Mouse (Mus musculus): ENCODE measurements around the gene Cdk10. TPM values are rescaled to one million over a fixed set of nuclear protein-coding genes. Genes with fewer than 3 reads are reported as not detected.
A peak's percentile ranks its signal among the peaks of the same experiment; 100 is the strongest.

Gene Cdk10
- polyA plus RNA-seq, 1 experiment: 35.5 TPM

DNA sequence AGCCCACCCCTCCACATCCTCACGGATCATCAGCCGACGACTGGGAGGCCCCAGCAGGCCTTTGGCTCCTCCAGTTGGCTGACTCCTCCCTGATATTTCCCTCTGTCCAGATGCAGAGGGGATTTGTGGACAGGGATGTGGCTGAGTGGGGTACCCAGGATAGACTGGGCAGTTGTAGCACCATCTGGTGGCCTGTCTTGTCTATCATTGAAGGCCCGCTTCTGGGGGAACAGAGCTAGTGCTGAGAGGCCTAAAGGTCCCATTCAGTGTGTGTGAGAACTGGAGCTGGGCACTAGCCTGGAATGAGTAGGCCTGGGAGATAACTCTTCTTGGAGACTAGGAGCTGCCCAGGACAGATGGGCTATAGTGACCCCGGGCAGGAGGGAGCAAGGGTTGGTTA is 7.1 kb downstream of the Cdk10 start:
- TF ChIP-seq CTCF (IDR thresholded peaks at IDR 0.05; ENCODE audit: low read depth, low read length) (no peak), POLR2A (IDR thresholded peaks at IDR 0.05; ENCODE audit: borderline replicate concordance, low read depth, low read length) (no peak)
- Histone ChIP-seq H3K4me3 (ENCODE audit: insufficient read depth, low read length) (no peak overlapping the region), H3K27ac (ENCODE audit: insufficient read depth, low read depth, low read length) (no peak overlapping the region), H3K4me1 (ENCODE audit: control insufficient read depth, insufficient read depth, low read length) (no peaks in the 10 kb centered on the region)

DNA sequence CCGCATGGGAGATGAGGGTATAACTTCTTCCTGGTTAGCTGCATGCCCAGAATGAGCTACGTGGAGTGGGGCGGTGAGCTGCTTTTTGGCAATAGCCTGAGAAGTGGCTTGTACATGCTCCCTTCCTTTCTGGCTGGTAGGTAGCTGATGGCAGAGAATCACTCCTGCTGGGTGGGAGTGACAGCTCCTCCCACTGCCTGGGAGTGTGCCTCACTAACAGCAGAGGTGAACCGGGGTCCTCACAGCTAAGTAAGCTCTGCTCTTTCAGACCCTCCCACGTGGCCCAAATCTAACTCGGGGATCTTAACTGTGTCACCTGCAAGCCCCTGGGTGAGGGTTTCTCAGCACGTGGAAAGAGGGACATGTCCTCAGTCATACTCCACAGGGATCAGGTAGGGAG is 7.9 kb downstream of the Cdk10 start:
- Histone ChIP-seq H3K4me3 (ENCODE audit: insufficient read depth, low read length) (no peak overlapping the region), H3K27ac (ENCODE audit: insufficient read depth, low read depth, low read length) (no peak overlapping the region), H3K4me1 (ENCODE audit: control insufficient read depth, insufficient read depth, low read length) (no peaks in the 10 kb centered on the region)
- TF ChIP-seq POLR2A (IDR thresholded peaks at IDR 0.05; ENCODE audit: borderline replicate concordance, low read depth, low read length) (no peak), CTCF (IDR thresholded peaks at IDR 0.05; ENCODE audit: low read depth, low read length) (no peak)

DNA sequence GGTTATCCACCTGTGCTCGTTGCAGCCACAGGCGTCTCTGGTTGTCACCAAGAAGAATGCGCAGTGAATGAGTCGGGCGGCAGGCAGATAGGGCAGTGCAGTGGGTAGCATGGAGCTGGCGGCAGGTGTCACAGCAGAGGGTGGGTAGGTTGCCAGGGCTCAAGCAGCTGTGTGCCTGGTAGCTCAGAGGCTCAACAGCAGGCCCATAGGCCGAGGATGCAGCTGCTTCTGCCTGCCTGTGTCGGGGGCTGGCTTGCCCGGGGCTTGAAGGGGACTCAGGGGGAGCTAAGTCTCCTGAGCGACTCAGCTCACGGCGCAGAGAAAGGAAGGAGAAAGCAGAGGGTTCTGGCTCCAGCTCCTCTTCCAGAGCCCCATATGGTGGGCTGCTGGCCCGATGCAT is 8.7 kb downstream of the Cdk10 start:
- no peak for TF ChIP-seq CTCF (IDR thresholded peaks at IDR 0.05; ENCODE audit: low read depth, low read length)
- TF ChIP-seq POLR2A (IDR thresholded peaks at IDR 0.05; ENCODE audit: borderline replicate concordance, low read depth, low read length): no peak
- no peaks in the 10 kb centered on the region for H3K4me1 ChIP-seq (ENCODE audit: control insufficient read depth, insufficient read depth, low read length)
- H3K27ac ChIP-seq (ENCODE audit: insufficient read depth, low read depth, low read length): no peak overlapping the region
- H3K4me3 ChIP-seq (ENCODE audit: insufficient read depth, low read length): no peak overlapping the region

DNA sequence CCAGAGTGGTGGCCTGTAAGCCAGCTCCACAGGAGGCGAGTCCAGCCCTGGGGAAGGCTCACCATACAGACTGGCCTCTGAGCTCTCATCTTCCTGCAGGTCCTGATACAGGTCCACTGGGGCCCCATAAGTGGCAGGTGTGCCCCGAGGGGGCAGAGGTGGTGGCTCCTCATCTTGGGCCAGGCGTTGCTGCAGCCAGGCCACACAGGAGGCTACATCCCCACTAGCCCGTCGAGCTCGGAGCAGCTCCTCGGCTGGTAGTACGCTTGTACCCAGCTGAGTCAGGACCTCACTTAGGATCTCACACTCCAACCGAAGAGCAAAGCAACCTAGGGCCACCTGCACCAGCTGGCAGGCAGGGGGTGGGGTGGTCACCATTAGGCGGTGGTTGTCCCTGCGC is 9.1 kb downstream of the Cdk10 start:
- H3K4me1 ChIP-seq (ENCODE audit: control insufficient read depth, insufficient read depth, low read length): no peaks in the 10 kb centered on the region
- TF ChIP-seq POLR2A (IDR thresholded peaks at IDR 0.05; ENCODE audit: borderline replicate concordance, low read depth, low read length) (no peak), CTCF (IDR thresholded peaks at IDR 0.05; ENCODE audit: low read depth, low read length) (no peak)
- no peak overlapping the region for H3K27ac ChIP-seq (ENCODE audit: insufficient read depth, low read depth, low read length)
- no peak overlapping the region for H3K4me3 ChIP-seq (ENCODE audit: insufficient read depth, low read length)

DNA sequence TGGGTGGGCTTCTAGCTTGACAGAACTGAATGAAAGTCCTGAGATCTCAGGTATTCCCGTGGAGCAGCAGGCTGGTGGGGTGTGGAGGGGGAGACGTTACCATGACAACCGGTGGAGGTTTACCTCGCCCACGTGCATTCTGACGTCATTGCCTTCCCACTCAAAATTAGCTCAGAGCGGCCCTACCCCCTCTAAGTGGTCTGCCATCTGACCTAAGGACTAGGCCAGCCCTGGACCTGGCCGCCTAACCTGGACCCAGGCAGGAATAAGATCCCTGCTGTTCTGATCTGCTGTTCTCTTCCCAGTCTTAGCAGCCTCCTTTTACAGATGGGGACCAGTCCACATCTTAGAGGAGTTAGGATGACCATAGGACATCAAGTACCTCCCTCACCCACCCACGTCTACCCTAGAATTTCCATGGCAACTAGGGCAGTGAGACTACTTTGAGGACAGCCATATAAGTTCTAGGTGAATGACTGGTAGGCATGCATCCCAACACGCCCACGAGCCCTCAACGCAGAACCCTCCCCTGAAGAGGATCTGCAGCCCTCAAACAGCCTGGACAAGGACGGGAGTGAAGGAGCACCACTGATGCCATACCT is 10.4 kb downstream of the Cdk10 start:
- no peaks in the 10 kb centered on the region for H3K4me1 ChIP-seq (ENCODE audit: control insufficient read depth, insufficient read depth, low read length)
- TF ChIP-seq CTCF (IDR thresholded peaks at IDR 0.05; ENCODE audit: low read depth, low read length) (no peak), POLR2A (IDR thresholded peaks at IDR 0.05; ENCODE audit: borderline replicate concordance, low read depth, low read length) (no peak)
- H3K27ac ChIP-seq (ENCODE audit: insufficient read depth, low read depth, low read length): no peak overlapping the region
- peak overlapping the region; percentile 76 for H3K4me3 ChIP-seq (ENCODE audit: insufficient read depth, low read length)

DNA sequence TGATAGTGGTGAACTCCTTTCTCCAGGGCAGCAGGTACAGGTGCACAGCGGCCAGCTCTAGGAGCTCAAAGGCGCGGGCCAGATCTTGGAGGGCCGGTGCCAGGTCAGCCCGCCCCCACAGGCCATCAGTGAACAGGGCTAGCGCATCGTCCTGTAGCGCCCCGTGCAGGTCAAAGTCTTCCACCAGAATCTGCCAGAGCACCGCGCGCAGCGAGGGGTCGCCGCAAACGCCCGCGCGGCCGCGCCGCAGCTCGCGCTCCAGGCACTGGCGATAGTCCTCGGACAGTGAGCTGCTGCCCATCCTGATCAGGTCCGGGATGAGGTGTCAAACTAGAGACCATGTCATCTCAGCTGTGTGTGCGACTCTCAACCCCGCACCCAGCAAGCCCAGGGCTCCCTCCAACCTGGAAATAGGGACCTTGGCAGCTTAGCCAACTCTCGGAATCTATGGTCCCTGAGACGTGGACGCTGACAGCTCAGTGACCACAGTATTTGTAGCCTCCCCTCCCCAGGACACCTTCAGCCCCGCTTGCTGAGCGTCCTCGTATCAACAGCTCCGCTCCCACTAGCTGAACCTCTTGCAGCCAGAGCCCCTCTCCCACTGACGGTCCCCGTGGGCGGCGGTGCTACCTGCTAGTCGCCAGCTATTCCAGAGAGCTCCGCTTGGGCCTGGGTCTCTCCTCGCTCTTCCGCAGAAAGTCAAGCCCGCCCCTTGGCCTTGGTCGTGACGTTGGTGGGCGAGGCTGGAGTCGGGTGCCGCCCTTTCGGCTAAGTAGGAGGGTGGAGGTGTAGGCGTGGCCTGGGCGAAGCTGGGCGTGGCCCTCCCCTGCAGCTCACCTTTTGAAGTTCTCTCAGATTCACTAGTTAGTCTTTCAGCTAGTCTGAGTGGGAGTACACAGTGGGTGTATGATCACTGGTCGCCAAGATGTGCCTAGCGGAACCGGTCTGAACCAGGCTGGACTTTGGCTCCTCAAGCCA is 11.2 kb downstream of the Cdk10 start, which contains the start of gene Spata2l:
Spata2l (minus strand) TSS at position 714 of the 978 bp plus-strand sequence.
- no peak for TF ChIP-seq POLR2A (IDR thresholded peaks at IDR 0.05; ENCODE audit: borderline replicate concordance, low read depth, low read length)
- TF ChIP-seq CTCF (IDR thresholded peaks at IDR 0.05; ENCODE audit: low read depth, low read length): no peak

DNA sequence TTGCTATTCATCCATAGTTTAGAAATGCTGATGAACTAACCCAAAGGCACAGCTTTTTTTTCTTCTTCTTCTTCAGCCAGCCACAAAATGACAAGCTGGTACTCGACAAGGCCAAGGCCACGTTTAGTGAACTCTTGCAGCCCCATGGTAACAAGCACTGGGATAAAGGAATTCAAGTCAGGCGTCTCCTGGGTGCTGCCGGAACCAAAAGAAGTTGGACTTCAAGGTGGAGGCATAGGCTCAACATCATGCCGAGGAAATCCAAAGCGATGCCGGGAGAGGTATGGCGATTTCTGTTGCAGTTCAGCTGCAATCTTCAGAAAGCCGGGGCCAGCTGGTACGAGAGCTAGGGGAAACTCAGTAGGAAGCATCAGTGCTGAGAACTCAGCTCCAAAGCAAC is 14.8 kb downstream of the Cdk10 start:
- Histone ChIP-seq H3K27ac (ENCODE audit: insufficient read depth, low read depth, low read length) (no peak overlapping the region), H3K4me3 (ENCODE audit: insufficient read depth, low read length) (no peak overlapping the region), H3K4me1 (ENCODE audit: control insufficient read depth, insufficient read depth, low read length) (no peaks in the 10 kb centered on the region)
- TF ChIP-seq CTCF (IDR thresholded peaks at IDR 0.05; ENCODE audit: low read depth, low read length) (no peak), POLR2A (IDR thresholded peaks at IDR 0.05; ENCODE audit: borderline replicate concordance, low read depth, low read length) (no peak)

More for the DNA sequence above, 11.2 kb downstream of the Cdk10 start, which contains the start of gene Spata2l:
- no peak within 1 kb of the TSS for H3K27ac ChIP-seq (ENCODE audit: insufficient read depth, low read depth, low read length)
- no peaks in the 10 kb centered on the region for H3K4me1 ChIP-seq (ENCODE audit: control insufficient read depth, insufficient read depth, low read length)
- H3K4me3 ChIP-seq (ENCODE audit: insufficient read depth, low read length): peak within 1 kb of the TSS; percentile 76

DNA sequence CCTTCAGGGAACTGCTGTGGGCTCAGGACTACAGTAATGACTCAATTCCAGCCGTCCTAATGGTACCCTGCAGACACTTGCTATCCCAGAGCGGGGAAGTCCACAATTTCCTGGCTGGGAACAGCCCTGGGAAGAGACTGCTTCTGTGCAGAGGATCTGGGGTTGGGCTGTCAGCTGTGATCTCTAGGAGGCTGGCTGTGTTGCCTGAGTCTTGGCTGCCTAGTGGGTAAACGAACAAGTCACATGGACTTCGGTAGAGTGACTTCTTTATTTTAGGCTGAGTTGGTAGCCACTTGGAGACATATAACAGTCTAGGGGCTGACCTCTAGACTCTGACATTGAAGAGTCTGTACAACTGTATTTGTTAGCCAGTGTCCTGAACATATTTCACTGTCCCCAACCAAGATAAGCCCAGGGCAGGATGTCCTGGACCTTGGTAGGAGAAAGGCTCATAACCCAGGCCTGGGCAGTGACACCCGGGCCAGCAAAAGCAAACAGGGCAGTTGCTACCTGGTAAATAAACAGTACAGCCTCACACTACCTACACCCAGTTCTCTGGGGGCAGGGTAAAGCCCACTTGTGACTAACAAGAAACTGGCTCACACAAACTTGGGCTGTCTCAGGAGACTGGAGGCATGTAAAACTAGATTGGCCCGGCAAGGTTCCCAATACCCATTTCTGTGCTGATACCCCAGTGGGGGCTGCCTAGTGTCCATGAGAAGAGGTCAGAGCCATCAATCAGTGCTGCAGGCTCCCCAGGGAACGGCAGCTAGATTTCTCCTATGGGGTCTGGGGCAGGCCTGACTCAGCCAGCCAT is 17.7 kb downstream of the Cdk10 start:
- TF ChIP-seq CTCF (IDR thresholded peaks at IDR 0.05; ENCODE audit: low read depth, low read length): no peak
- no peak for TF ChIP-seq POLR2A (IDR thresholded peaks at IDR 0.05; ENCODE audit: borderline replicate concordance, low read depth, low read length)
- H3K27ac ChIP-seq (ENCODE audit: insufficient read depth, low read depth, low read length): no peak overlapping the region
- H3K4me1 ChIP-seq (ENCODE audit: control insufficient read depth, insufficient read depth, low read length): no peaks in the 10 kb centered on the region
- H3K4me3 ChIP-seq (ENCODE audit: insufficient read depth, low read length): no peak overlapping the region

DNA sequence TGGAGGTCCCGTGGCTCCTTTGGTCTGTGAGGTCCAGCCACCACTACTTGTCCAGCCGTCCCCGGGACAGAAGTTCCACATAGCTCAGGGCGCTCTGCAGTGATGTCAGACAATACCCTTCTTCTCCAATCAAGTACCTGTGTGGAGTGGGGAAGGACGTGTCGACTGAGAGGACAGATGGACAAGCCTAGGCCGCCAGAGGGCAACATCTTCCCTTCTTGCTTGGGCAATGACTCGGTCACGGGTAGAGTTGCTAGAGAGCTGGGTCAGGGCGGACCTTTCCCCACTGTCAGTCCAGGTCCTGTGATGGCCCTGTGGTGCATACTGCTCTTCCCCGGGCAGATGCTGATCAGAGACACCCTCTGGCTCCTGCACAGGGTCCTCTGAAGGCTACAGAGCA is 18.4 kb downstream of the Cdk10 start:
- Histone ChIP-seq H3K4me1 (ENCODE audit: control insufficient read depth, insufficient read depth, low read length) (peaks cover 3% of the 10 kb centered on the region), H3K27ac (ENCODE audit: insufficient read depth, low read depth, low read length) (no peak overlapping the region)
- TF ChIP-seq CTCF (IDR thresholded peaks at IDR 0.05; ENCODE audit: low read depth, low read length) (0 out of 2 replicates have a peak, but pooled peaks have one; percentile 10), POLR2A (IDR thresholded peaks at IDR 0.05; ENCODE audit: borderline replicate concordance, low read depth, low read length) (no peak)

More for the DNA sequence above, 18.4 kb downstream of the Cdk10 start:
- H3K4me3 ChIP-seq (ENCODE audit: insufficient read depth, low read length): no peak overlapping the region
